Mouse (Mus musculus): ENCODE measurements at regions not wholly inside any gene's neighbourhood (a gene's known extent, or its start where the extent isn't known, plus 50 kb on each side); places are given as distances from the start of the nearest gene placed in this dataset.
A peak's percentile ranks its signal among the peaks of the same experiment; 100 is the strongest.

DNA sequence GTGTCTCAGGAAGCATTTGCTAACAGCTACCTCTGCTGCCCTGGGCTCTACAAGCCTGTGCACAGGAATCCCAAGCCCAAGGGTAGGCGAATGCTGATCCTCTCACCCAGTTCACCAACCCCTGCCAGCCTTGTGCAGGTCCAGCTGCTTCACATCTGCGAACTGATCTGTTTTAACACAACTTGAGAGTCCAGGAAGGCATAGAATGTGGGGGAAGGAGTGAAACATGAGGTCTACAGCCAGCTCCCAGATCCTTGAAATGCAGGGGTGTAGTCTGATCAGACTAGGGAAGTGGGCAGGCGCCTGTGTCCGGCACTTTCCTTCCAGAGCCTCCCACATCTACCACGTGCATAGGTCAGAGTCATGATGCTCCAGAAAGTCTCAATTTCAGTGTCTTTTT lies 181.3 kb downstream of the Suds3 start:
- Histone ChIP-seq H3K9ac (ENCODE audit: low read length) (no peak overlapping the region), H3K36me3 (ENCODE audit: control insufficient read depth, insufficient read depth, low read length) (no peaks in the 10 kb centered on the region), H3K4me1 (ENCODE audit: control insufficient read depth, insufficient read depth, low read length) (no peaks in the 10 kb centered on the region), H3K4me3 (ENCODE audit: low read depth, low read length) (no peak overlapping the region), H3K4me2 (ENCODE audit: low read depth, severe bottlenecking) (no peak overlapping the region), H3K27ac (replicated peaks; ENCODE audit: low read depth, low read length) (no peak overlapping the region), H3K27me3 (ENCODE audit: control insufficient read depth, insufficient read depth, low read length) (no peaks in the 10 kb centered on the region), H3K9me3 (ENCODE audit: control insufficient read depth, low read length) (no peaks in the 10 kb centered on the region)
- ATAC-seq (ENCODE audit: insufficient number of reproducible peaks, low FRiP score, low TSS enrichment, low read depth) (no peak), DNase-seq (ENCODE audit: low spot score) (no peak)
- 76% methylated on average over 5 of the region's 5 CpGs for WGBS

- Histone ChIP-seq H3K9me3 (ENCODE audit: control insufficient read depth, low read length) (no peaks in the 10 kb centered on the region), H3K9ac (ENCODE audit: low read length) (no peak overlapping the region), H3K4me3 (ENCODE audit: low read depth, low read length) (no peak overlapping the region), H3K4me1 (ENCODE audit: control insufficient read depth, insufficient read depth, low read length) (no peaks in the 10 kb centered on the region), H3K36me3 (ENCODE audit: control insufficient read depth, insufficient read depth, low read length) (no peaks in the 10 kb centered on the region), H3K27me3 (ENCODE audit: control insufficient read depth, insufficient read depth, low read length) (no peaks in the 10 kb centered on the region), H3K27ac (replicated peaks; ENCODE audit: low read depth, low read length) (no peak overlapping the region), H3K4me2 (ENCODE audit: low read depth, severe bottlenecking) (no peak overlapping the region)
- 62% methylated on average over 3 of the region's 3 CpGs for WGBS
- DNase-seq (ENCODE audit: low spot score) (no peak), ATAC-seq (ENCODE audit: insufficient number of reproducible peaks, low FRiP score, low TSS enrichment, low read depth) (no peak)
These were observed 181.8 kb downstream of the Suds3 start for GRCm38 (mm10) chr5:116934151-116934550.

- no peaks in the 10 kb centered on the region for H3K9me3 ChIP-seq (ENCODE audit: control insufficient read depth, low read length)
- ATAC-seq (ENCODE audit: insufficient number of reproducible peaks, low FRiP score, low TSS enrichment, low read depth), result no peak
- H3K4me3 ChIP-seq (ENCODE audit: low read depth, low read length), result no peak overlapping the region
- DNase-seq (ENCODE audit: low spot score), result no peak
- H3K27ac ChIP-seq (replicated peaks; ENCODE audit: low read depth, low read length), result no peak overlapping the region
- no peaks in the 10 kb centered on the region for H3K36me3 ChIP-seq (ENCODE audit: control insufficient read depth, insufficient read depth, low read length)
- WGBS, result 93% methylated on average over 5 of the region's 5 CpGs
- no peaks in the 10 kb centered on the region for H3K27me3 ChIP-seq (ENCODE audit: control insufficient read depth, insufficient read depth, low read length)
- H3K9ac ChIP-seq (ENCODE audit: low read length), result no peak overlapping the region
- no peak overlapping the region for H3K4me2 ChIP-seq (ENCODE audit: low read depth, severe bottlenecking)
- H3K4me1 ChIP-seq (ENCODE audit: control insufficient read depth, insufficient read depth, low read length), result no peaks in the 10 kb centered on the region
These were observed 182.8 kb downstream of the Suds3 start for GRCm38 (mm10) chr5:116933105-116933504.

GRCm38 (mm10) chr5:116923761-116924160 lies 192.2 kb downstream of the Suds3 start:
- H3K36me3 ChIP-seq (ENCODE audit: control insufficient read depth, insufficient read depth, low read length), result no peaks in the 10 kb centered on the region
- DNase-seq (ENCODE audit: low spot score), result no peak
- no peak for ATAC-seq (ENCODE audit: insufficient number of reproducible peaks, low FRiP score, low TSS enrichment, low read depth)
- 57% methylated on average over 4 of the region's 4 CpGs for WGBS
- H3K27ac ChIP-seq (replicated peaks; ENCODE audit: low read depth, low read length), result no peak overlapping the region
- H3K4me1 ChIP-seq (ENCODE audit: control insufficient read depth, insufficient read depth, low read length), result no peaks in the 10 kb centered on the region
- no peaks in the 10 kb centered on the region for H3K27me3 ChIP-seq (ENCODE audit: control insufficient read depth, insufficient read depth, low read length)
- H3K9me3 ChIP-seq (ENCODE audit: control insufficient read depth, low read length), result no peaks in the 10 kb centered on the region
- no peak overlapping the region for H3K9ac ChIP-seq (ENCODE audit: low read length)
- H3K4me2 ChIP-seq (ENCODE audit: low read depth, severe bottlenecking), result no peak overlapping the region
- H3K4me3 ChIP-seq (ENCODE audit: low read depth, low read length), result no peak overlapping the region

- Histone ChIP-seq H3K36me3 (ENCODE audit: control insufficient read depth, insufficient read depth, low read length) (no peaks in the 10 kb centered on the region), H3K9ac (ENCODE audit: low read length) (no peak overlapping the region), H3K4me1 (ENCODE audit: control insufficient read depth, insufficient read depth, low read length) (no peaks in the 10 kb centered on the region), H3K4me2 (ENCODE audit: low read depth, severe bottlenecking) (no peak overlapping the region), H3K4me3 (ENCODE audit: low read depth, low read length) (no peak overlapping the region), H3K27ac (replicated peaks; ENCODE audit: low read depth, low read length) (no peak overlapping the region), H3K9me3 (ENCODE audit: control insufficient read depth, low read length) (no peaks in the 10 kb centered on the region), H3K27me3 (ENCODE audit: control insufficient read depth, insufficient read depth, low read length) (no peaks in the 10 kb centered on the region)
- 62% methylated on average over 17 of the region's 17 CpGs for WGBS
- no peak for ATAC-seq (ENCODE audit: insufficient number of reproducible peaks, low FRiP score, low TSS enrichment, low read depth)
- no peak for DNase-seq (ENCODE audit: low spot score)
These were observed 193.7 kb downstream of the Suds3 start for GRCm38 (mm10) chr5:116922059-116922671.

GRCm38 (mm10) chr5:116914876-116915275 lies 201.0 kb downstream of the Suds3 start:
- Histone ChIP-seq H3K9ac (ENCODE audit: low read length) (no peak overlapping the region), H3K4me2 (ENCODE audit: low read depth, severe bottlenecking) (no peak overlapping the region), H3K9me3 (ENCODE audit: control insufficient read depth, low read length) (no peaks in the 10 kb centered on the region), H3K4me1 (ENCODE audit: control insufficient read depth, insufficient read depth, low read length) (no peaks in the 10 kb centered on the region), H3K4me3 (ENCODE audit: low read depth, low read length) (no peak overlapping the region), H3K36me3 (ENCODE audit: control insufficient read depth, insufficient read depth, low read length) (no peaks in the 10 kb centered on the region), H3K27me3 (ENCODE audit: control insufficient read depth, insufficient read depth, low read length) (no peaks in the 10 kb centered on the region), H3K27ac (replicated peaks; ENCODE audit: low read depth, low read length) (no peak overlapping the region)
- ATAC-seq (ENCODE audit: insufficient number of reproducible peaks, low FRiP score, low TSS enrichment, low read depth) (no peak), DNase-seq (ENCODE audit: low spot score) (peak; percentile 78)
- WGBS, result 40% methylated on average over 12 of the region's 12 CpGs

- DNase-seq (ENCODE audit: low spot score) (no peak), ATAC-seq (ENCODE audit: insufficient number of reproducible peaks, low FRiP score, low TSS enrichment, low read depth) (no peak)
- no peak overlapping the region for H3K9ac ChIP-seq (ENCODE audit: low read length)
- H3K27me3 ChIP-seq (ENCODE audit: control insufficient read depth, insufficient read depth, low read length), result no peaks in the 10 kb centered on the region
- H3K4me1 ChIP-seq (ENCODE audit: control insufficient read depth, insufficient read depth, low read length), result no peaks in the 10 kb centered on the region
- 86% methylated on average over 5 of the region's 5 CpGs for WGBS
- no peak overlapping the region for H3K4me2 ChIP-seq (ENCODE audit: low read depth, severe bottlenecking)
- no peaks in the 10 kb centered on the region for H3K36me3 ChIP-seq (ENCODE audit: control insufficient read depth, insufficient read depth, low read length)
- H3K9me3 ChIP-seq (ENCODE audit: control insufficient read depth, low read length), result no peaks in the 10 kb centered on the region
- H3K4me3 ChIP-seq (ENCODE audit: low read depth, low read length), result no peak overlapping the region
- no peak overlapping the region for H3K27ac ChIP-seq (replicated peaks; ENCODE audit: low read depth, low read length)
These were observed 215.1 kb downstream of the Suds3 start for GRCm38 (mm10) chr5:116900846-116901245.

- no peak overlapping the region for H3K4me3 ChIP-seq (ENCODE audit: low read depth, low read length)
- DNase-seq (ENCODE audit: low spot score) (no peak), ATAC-seq (ENCODE audit: insufficient number of reproducible peaks, low FRiP score, low TSS enrichment, low read depth) (no peak)
- H3K9me3 ChIP-seq (ENCODE audit: control insufficient read depth, low read length), result no peaks in the 10 kb centered on the region
- no peak overlapping the region for H3K27ac ChIP-seq (replicated peaks; ENCODE audit: low read depth, low read length)
- H3K4me1 ChIP-seq (ENCODE audit: control insufficient read depth, insufficient read depth, low read length), result no peaks in the 10 kb centered on the region
- 89% methylated on average over 5 of the region's 5 CpGs for WGBS
- no peaks in the 10 kb centered on the region for H3K27me3 ChIP-seq (ENCODE audit: control insufficient read depth, insufficient read depth, low read length)
- H3K9ac ChIP-seq (ENCODE audit: low read length), result no peak overlapping the region
- H3K4me2 ChIP-seq (ENCODE audit: low read depth, severe bottlenecking), result no peak overlapping the region
- H3K36me3 ChIP-seq (ENCODE audit: control insufficient read depth, insufficient read depth, low read length), result no peaks in the 10 kb centered on the region
These were observed 218.5 kb downstream of the Suds3 start for GRCm38 (mm10) chr5:116897391-116897790.

Measured in limb, embryonic 11.5 days (tissue).